Mouse (Mus musculus): ENCODE data around the gene Adamts17.
A peak's percentile ranks its signal among the peaks of the same experiment; 100 is the strongest.

Gene Adamts17

GRCm38 (mm10) chr7:66935041-66935440 lies 95.5 kb downstream of the Adamts17 start:
- no peak for DNase-seq

- DNase-seq = peak; percentile 43 to 61
Measured at GRCm38 (mm10) chr7:66936042-66936755, 96.7 kb downstream of the Adamts17 start.

GRCm38 (mm10) chr7:66936911-66937310 lies 97.4 kb downstream of the Adamts17 start:
- DNase-seq = no peak

DNA sequence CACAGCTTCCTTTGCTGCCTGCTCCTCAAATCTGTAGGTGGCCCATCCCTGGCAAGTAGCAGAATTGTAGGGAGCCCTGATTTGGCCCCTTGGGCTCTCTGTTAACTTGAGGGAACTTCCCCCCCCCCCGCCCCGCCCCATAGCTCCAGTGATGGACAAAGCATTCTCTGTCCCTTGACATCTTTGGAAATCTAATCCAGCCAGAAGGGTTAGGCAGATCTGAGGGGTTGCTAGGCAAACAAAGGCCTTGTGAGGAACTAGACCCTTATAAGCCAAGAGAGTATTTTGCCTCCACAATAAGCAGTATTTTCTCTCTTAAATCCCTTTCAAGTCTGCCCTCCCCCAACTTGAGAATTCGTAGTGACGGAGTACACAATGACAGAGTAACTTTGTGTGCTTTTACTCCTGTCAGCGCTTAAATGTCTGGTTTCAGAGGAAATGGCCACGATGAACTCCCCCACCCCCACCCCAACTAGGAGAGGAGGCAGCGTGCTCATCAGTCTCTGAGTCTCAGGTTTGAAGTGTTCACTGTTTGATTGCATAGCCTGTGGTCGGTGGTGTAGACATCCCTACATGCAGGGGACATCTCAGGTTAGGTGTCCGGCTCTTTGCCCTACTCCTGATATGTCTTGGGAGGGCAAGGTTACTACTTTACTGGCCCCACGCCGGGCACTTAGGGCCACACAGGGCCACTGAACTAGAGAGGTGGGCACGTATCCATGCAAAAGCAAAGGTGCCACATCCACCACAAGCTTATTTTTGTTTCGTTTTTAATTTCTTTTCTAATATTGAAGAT lies 99.7 kb downstream of the Adamts17 start:
- no peak for DNase-seq

DNA sequence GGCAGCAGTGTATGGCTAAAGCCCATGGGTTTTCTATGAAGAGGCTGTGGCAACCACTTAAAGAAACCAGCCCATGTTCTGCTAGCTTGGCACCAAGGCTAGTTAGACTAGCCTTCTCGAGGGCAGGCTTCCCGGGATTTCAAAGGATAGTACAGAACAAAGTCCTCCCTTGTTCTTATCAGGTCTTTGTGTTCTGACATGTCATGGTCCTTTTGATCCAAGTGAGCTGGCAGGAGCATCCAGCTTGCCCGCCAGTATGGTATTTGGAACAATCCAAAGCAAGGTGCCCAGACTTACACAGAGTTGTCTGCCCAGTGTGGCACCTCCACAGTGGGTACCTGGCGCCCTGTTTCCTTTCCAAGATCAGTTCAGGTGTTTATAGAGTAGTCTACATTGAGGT lies 101.2 kb downstream of the Adamts17 start:
- no peak for DNase-seq

- DNase-seq = no peak
Measured at GRCm38 (mm10) chr7:66949006-66949405, 109.5 kb downstream of the Adamts17 start.

DNA sequence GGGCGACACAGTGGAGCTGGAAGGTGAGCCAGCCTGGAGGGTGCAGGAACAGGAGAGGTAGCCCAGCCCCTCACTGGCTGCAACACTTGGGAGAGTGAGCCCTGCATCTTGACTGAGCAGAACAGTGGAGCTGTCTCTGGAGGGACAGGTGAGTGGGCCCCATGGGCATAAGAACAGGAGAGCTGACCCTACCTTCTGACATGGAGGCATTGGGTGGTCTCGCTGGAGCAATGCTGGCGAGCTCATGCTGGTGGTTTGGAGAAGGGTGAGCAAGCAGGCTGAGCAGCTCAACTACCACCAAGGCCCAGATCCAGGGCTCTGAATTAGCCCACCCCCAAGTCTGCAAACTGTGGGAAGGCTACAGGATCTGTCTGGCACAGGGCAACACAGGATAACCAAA lies 113.4 kb downstream of the Adamts17 start:
- no peak for DNase-seq

GRCm38 (mm10) chr7:66954073-66954472 lies 114.5 kb downstream of the Adamts17 start:
- DNase-seq = no peak

DNA sequence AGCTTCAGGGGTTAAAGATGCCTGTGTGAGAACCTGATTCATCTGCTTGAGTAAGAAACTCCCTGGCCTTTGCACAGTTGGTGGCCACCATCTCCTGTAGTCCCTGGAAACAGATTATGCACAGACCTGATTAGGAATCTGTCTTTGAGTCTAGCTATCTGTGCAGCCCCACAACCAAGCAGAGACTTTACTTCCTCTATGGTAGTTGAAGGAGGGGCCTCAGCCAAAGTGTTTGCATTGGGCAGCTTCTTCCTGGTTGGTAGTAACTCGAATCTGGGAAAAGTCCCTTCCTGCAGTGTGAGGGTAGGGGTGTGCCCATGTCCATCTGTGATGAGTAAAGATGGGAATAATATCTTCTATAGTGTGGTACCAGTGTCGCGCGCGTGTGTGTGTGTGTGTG lies 115.2 kb downstream of the Adamts17 start:
- DNase-seq = no peak

GRCm38 (mm10) chr7:66955455-66955919 lies 116.0 kb downstream of the Adamts17 start:
- DNase-seq = peak; percentile 49 to 57

DNA sequence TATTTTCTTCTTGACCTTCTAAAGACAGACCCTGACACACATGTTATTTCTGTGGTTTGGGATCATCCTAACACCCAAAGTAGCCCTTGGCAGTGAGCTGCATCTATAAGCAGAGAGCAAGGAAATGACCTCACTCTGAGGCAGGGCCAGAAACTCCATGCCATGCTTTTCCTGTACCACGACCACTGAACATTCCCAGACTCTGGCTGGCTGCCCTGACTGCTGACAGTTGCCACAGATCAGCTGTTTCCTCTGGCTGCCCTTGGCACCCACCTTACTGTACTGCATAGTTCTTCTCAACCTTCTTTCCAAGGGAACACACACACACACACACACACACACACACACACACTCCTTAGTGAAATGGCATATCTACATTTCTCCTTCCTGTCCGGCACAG lies 116.4 kb downstream of the Adamts17 start:
- DNase-seq = peak; percentile 86 to 92

DNA sequence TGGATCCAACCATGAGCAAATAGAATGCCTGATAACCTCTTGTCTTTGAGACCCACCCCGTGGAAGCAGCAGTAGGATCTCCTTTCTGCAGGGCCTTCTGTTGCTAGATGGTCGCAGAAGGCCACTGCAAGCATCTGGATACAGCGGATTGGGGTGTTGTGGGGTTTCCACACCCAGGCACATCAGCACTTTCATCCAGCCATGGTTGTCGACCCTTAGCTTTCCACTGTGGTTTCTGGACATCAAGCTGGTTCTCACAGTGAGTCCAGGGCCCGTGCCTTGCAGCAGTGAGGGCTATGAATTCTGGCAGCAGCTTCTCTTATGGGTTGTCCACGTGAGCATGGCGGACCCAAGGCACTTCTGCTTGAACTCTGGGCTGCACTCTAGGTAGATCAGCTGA lies 118.2 kb downstream of the Adamts17 start:
- DNase-seq = no peak

- DNase-seq = no peak
Measured at GRCm38 (mm10) chr7:66960246-66961033, 120.9 kb downstream of the Adamts17 start.

DNA sequence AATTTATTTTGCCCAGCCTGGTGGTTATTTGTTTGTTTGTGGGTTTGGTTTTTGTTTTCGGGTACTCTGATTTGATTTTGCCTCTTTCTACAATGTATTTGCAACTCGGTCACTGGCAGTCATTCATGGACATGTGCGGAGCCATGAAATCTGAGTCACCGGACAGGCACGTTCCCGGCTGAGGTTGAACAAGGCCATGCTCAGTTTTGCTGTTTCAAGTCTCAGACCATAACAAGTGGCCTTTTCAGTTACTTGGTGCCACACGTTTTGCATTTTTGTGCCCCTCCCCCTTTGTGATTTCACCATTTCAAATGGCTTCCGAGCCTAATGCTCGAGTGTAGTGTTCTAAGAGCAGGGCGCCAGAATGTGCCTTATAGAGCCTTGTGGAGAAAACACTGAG lies 123.2 kb downstream of the Adamts17 start:
- DNase-seq = no peak

DNA sequence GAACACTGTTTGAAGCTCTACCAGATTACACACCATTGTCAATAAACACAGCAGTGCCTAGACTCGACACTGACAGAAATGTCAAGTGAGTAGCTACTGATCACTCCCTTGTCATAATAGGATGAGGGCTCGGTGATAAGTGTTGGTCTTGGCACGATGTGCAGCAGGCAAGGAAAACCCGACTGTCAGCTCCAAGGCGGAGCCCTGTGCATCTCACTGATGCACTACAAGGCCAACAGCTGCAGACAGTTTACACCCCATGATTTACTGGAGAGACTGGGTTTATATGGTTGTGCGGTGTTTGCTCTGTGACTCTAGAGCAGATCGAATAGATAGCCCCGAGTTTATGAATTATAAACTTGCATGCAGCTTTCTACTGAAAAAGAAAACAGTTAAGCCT lies 124.0 kb downstream of the Adamts17 start:
- peak in 1 of 2 experiments; percentile 47 for DNase-seq

GRCm38 (mm10) chr7:66966541-66967205 lies 127.1 kb downstream of the Adamts17 start:
- no peak for DNase-seq

DNA sequence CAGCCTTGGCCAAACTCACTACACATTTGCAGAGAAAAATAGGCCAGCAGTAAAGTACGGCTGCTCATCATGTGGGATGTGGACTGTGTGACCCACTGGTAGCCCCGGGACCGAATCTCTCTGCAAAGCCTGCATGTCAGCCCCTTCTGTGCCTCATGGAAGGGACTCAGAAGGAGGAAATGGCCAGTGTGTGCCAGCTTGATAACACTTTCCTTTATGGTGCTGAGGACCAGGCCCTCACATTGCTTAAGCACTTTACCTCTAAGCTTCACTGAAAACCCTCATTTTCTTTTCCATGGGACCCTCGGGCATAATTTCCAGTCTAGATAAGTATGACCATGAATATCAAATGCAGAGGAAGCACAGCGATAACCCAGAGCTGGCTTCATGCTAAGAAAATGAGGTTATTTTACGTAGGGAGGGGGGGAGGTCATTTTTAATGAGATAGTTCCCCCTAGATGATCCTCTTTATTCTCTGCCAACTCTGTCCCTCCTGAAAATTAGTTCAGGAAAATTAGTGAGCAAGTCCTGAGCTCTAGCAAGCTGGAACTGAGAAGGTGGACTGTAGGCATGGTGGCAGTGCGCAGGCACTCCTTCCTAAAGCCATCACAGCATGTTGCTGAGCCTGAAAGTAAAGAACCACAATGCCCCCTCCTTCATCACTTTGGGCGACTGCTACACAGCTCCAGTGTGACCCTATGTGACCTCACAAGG lies 127.8 kb downstream of the Adamts17 start:
- no peak for DNase-seq

GRCm38 (mm10) chr7:66968661-66969060 lies 129.1 kb downstream of the Adamts17 start:
- no peak for DNase-seq

DNA sequence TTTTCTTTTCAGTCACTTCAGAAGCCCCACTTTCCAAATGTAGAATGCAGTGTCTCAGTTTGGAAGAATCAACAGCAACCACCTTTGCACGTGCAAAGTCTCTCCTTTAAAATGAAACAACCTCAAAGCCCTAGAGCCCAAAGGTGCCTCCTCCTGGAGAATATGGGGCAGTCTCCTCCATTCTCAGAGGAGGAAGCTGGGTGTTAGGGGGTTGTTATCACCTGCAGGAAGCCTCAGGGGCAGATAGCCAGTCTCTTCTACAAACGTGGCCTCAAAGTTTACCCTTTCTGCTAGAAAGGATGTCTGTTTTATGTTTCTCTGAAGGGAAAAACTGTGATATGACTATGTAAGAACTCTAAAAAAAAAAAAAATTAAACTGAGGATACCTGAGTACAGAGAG lies 129.7 kb downstream of the Adamts17 start:
- DNase-seq = no peak

GRCm38 (mm10) chr7:66970235-66970634 lies 130.7 kb downstream of the Adamts17 start:
- DNase-seq = no peak

GRCm38 (mm10) chr7:66970974-66971373 lies 131.4 kb downstream of the Adamts17 start:
- no peak for DNase-seq

DNA sequence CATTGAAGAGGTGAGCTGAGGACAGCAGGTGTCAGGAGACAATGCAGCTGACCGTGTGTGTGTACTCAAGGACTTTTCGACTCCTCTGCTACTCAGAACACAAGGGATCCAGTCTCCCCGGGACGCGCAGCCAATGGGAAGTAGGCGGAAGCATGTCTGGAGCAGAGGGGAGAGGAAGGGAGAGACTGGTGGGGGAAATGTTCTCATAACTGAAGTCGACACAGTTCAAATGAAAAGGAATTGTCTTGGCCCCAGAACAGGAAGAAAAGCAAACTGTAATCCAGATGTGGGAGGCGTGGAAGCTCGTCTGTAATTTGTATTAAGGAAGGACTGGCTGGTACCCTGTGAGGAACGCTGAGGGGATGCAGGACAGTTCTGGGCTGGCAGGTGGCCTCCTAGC lies 135.3 kb downstream of the Adamts17 start:
- DNase-seq = no peak
